ENCODE assay signal across 17 mouse cellular contexts in the genomic region with DNA sequence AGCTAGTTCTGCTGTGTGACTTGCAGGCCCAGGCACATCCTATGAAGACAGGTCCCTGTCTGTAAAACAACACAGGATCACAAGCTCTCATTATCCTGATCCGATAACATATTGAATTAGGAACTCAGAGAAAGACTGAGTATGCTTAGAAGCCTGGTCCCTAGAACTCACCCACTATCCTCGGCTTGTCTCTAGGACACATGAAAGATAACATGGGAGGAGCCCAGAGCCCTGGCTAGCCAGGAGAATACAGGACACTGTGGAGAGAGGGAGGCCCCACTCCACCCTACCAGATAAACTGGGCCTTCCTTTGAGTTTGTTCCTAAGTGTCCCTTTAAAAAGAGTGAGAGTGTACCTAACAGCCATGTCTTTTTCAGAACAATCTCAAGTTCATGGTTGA. TPM values are rescaled to one million over a fixed set of nuclear protein-coding genes. Genes with fewer than 3 reads are reported as not detected.
DNase-seq lines count a peak whose midpoint lies in the region; ATAC-seq and TF ChIP-seq lines count a peak whose summit lies in the region.
"Had no signal": no experiment of that assay in that cellular context is flagged by ENCODE, and none has a peak within 500 bp of the region (broad histone marks: within the 10 kb centered on the region; RNA-seq: fewer than 3 reads in every experiment).

No protein-coding gene starts in this region.

- peak overlapping the region; percentile 61 for H3K27ac ChIP-seq in heart, embryonic 13.5 days (replicated peaks)
- H3K27ac ChIP-seq in lung, embryonic 14.5 days (ENCODE audit: low read depth): 0 out of 2 replicates have a peak overlapping the region, but pooled peaks have one; percentile 21
- peak overlapping the region; percentile 78 for H3K27ac ChIP-seq in liver, embryonic 13.5 days
- H3K27ac ChIP-seq: embryonic facial prominence, embryonic 13.5 days; intestine, embryonic 15.5 days; limb, embryonic 12.5 days; macrophage had no signal

- no peak for DNase-seq in heart, adult 8-10 months (ENCODE audit: low spot score)
- DNase-seq in lung, embryonic 14.5 days: peak; percentile 11
- DNase-seq in lung, adult 18-20 months: no peak
- DNase-seq in c-Kit-negative CD71-positive TER-119-positive erythroid progenitor cells, embryonic 14.5 days (ENCODE audit: low read depth, low spot score): peak; percentile 44
- peak; percentile 53 for DNase-seq in liver, embryonic 13.5 days
- no peak for DNase-seq in adrenal gland, postnatal 10 days
- DNase-seq in cerebellum, postnatal 25 days: no peak
- DNase-seq: cerebellum, adult 8-10 months; gastrocnemius, postnatal 10 days; kidney, postnatal 36 days had no signal

- H3K4me2 ChIP-seq in heart, embryonic 13.5 days: no peak overlapping the region
- no peak overlapping the region for H3K4me2 ChIP-seq in lung, embryonic 14.5 days
- H3K4me2 ChIP-seq in liver, embryonic 13.5 days: peak overlapping the region; percentile 42
- H3K4me2 ChIP-seq: embryonic facial prominence, embryonic 13.5 days; hindbrain, embryonic 14.5 days; intestine, embryonic 15.5 days; limb, embryonic 12.5 days had no signal

- no peak overlapping the region; the same call in 1 of the 2 replicates for H3K9ac ChIP-seq in heart, embryonic 13.5 days
- H3K9ac ChIP-seq in lung, embryonic 14.5 days: no peak overlapping the region
- H3K9ac ChIP-seq in liver, embryonic 13.5 days: 0 out of 2 replicates have a peak overlapping the region, but pooled peaks have one; percentile 45
- H3K9ac ChIP-seq: embryonic facial prominence, embryonic 13.5 days; hindbrain, embryonic 14.5 days; intestine, embryonic 15.5 days; limb, embryonic 12.5 days had no signal

- TF ChIP-seq CTCF in lung, embryonic 14.5 days (IDR thresholded peaks at IDR 0.05; ENCODE audit: low read depth): no peak

- 29% methylated on average over 2 of the region's 2 CpGs for WGBS in heart, embryonic 13.5 days
- 55% methylated on average over 2 of the region's 2 CpGs for WGBS in lung, embryonic 14.5 days
- WGBS in liver, embryonic 13.5 days (ENCODE audit: insufficient replicate concordance): 35% methylated on average over 2 of the region's 2 CpGs

- H3K9me3 ChIP-seq in heart, embryonic 13.5 days: no peaks in the 10 kb centered on the region
- H3K9me3 ChIP-seq in lung, embryonic 14.5 days (ENCODE audit: low read depth, low read length): no peaks in the 10 kb centered on the region
- no peaks in the 10 kb centered on the region for H3K9me3 ChIP-seq in liver, embryonic 13.5 days (replicated peaks)
- H3K9me3 ChIP-seq: embryonic facial prominence, embryonic 13.5 days; forebrain, embryonic 10.5 days; intestine, embryonic 15.5 days; limb, embryonic 12.5 days had no signal

- H3K36me3 ChIP-seq in heart, embryonic 13.5 days: peaks cover 44% of the 10 kb centered on the region
- peaks cover 28% of the 10 kb centered on the region for H3K36me3 ChIP-seq in lung, embryonic 14.5 days (ENCODE audit: insufficient read depth)
- H3K36me3 ChIP-seq in liver, embryonic 13.5 days: peaks cover 32% of the 10 kb centered on the region

- H3K27me3 ChIP-seq in heart, embryonic 13.5 days (replicated peaks): no peaks in the 10 kb centered on the region
- H3K27me3 ChIP-seq in lung, embryonic 14.5 days (ENCODE audit: insufficient read depth, low read length): no peaks in the 10 kb centered on the region
- H3K27me3 ChIP-seq in liver, embryonic 13.5 days: no peaks in the 10 kb centered on the region
- H3K27me3 ChIP-seq: embryonic facial prominence, embryonic 13.5 days; intestine, embryonic 15.5 days; limb, embryonic 12.5 days had no signal

- H3K4me3 ChIP-seq in heart, embryonic 13.5 days: no peak overlapping the region
- no peak overlapping the region for H3K4me3 ChIP-seq in lung, embryonic 14.5 days (ENCODE audit: low read depth, low read length)
- H3K4me3 ChIP-seq in liver, embryonic 13.5 days (replicated peaks): no peak overlapping the region
- H3K4me3 ChIP-seq: embryonic facial prominence, embryonic 13.5 days; forebrain, embryonic 10.5 days; intestine, embryonic 15.5 days; limb, embryonic 12.5 days had no signal

- H3K4me1 ChIP-seq in heart, embryonic 13.5 days: peaks cover 34% of the 10 kb centered on the region
- peaks cover 11% of the 10 kb centered on the region; the same call in 1 of the 2 replicates for H3K4me1 ChIP-seq in lung, embryonic 14.5 days (ENCODE audit: insufficient read depth)
- peaks cover 40% of the 10 kb centered on the region for H3K4me1 ChIP-seq in liver, embryonic 13.5 days (replicated peaks)
- H3K4me1 ChIP-seq: intestine, embryonic 15.5 days; limb, embryonic 12.5 days had no signal

- no peak for ATAC-seq in heart, embryonic 13.5 days (ENCODE audit: extremely low read depth, insufficient number of reproducible peaks, low FRiP score, low TSS enrichment)
- ATAC-seq in lung, embryonic 14.5 days (ENCODE audit: insufficient read depth): no peak
- ATAC-seq in liver, embryonic 13.5 days (ENCODE audit: low read depth): peak; percentile 94
- ATAC-seq: intestine, embryonic 15.5 days had no signal

RNA-seq across cellular contexts. Expression of a gene that starts 55.4 kb away (rescaled TPM):
- 12.1 and 14.0 TPM in 2 replicates for polyA plus RNA-seq in heart, embryonic 13.5 days (2015; fragmentation: Nextera tagmentation; extraction: Ambion mirVana)
- 10 to 100 TPM; 48.1 to 98.4 (median 78.7) TPM for total RNA-seq in heart, adult 8-10 months (2022)
- 4.7 and 5.4 TPM in 2 replicates for polyA plus RNA-seq in lung, embryonic 14.5 days (2014; fragmentation: Nextera tagmentation; extraction: Ambion mirVana)
- 32.2 and 34.8 TPM in 2 replicates for polyA plus RNA-seq in liver, embryonic 13.5 days (2015; fragmentation: Nextera tagmentation; extraction: Ambion mirVana)
- total RNA-seq in adrenal gland, postnatal 10 days (2021): 10 to 100 TPM; 20.8 to 25.2 TPM

Comparison
In these comparisons a context has a peak if more than half of its experiments do, and no peak if none do; other contexts are left out.
1. DNase-seq: peak in lung, embryonic 14.5 days (single experiment), c-Kit-negative CD71-positive TER-119-positive erythroid progenitor cells, embryonic 14.5 days (single experiment) and liver, embryonic 13.5 days (single experiment); none in heart, adult 8-10 months (single experiment), lung, adult 18-20 months (0 of 2), adrenal gland, postnatal 10 days (single experiment) and cerebellum, postnatal 25 days (0 of 2).
2. H3K27ac ChIP-seq: peak in every context shown above with its lines; median percentile 78 in liver, embryonic 13.5 days; 61 in heart, embryonic 13.5 days; 21 in lung, embryonic 14.5 days.